ENCODE assay signal across 17 mouse cellular contexts in genomic region chr4:107545726-107546125, GRCm38 (mm10).
A peak's percentile ranks its signal among the peaks of the same experiment; 100 is the strongest.
DNase-seq lines count a peak whose midpoint lies in the region; ATAC-seq and TF ChIP-seq lines count a peak whose summit lies in the region.
"Had no signal": no experiment of that assay in that cellular context is flagged by ENCODE, and none has a peak within 500 bp of the region (broad histone marks: within the 10 kb centered on the region; RNA-seq: fewer than 3 reads in every experiment).

No protein-coding gene starts in this region.

- peak; percentile 2 for DNase-seq in adrenal gland, postnatal 14 days
- DNase-seq in adrenal gland, adult 8-10 months = no peak
- peak; percentile 48 for DNase-seq in kidney, adult 9 months
- no peak for DNase-seq in kidney, adult 11 months
- DNase-seq in lung, embryonic 14.5 days = peak; percentile 86
- no peak for DNase-seq in lung, postnatal 0 days (ENCODE audit: low spot score)
- peak; percentile 11 to 41 for DNase-seq in urinary bladder, postnatal 4 days (ENCODE audit: low spot score in 2 of 2)
- DNase-seq in urinary bladder, postnatal 36 days (ENCODE audit: low spot score in 2 of 2) = no peak
- DNase-seq: cerebellum, adult 9-10 months; gastrocnemius, postnatal 10 days; heart, adult 18-20 months; heart, postnatal 36 days; right cerebral cortex, postnatal 4 days had no signal

- H3K27ac ChIP-seq in lung, embryonic 14.5 days (ENCODE audit: low read depth) = no peak overlapping the region
- no peak overlapping the region for H3K27ac ChIP-seq in lung, postnatal 0 days (ENCODE audit: low read length)
- H3K27ac ChIP-seq: forebrain, embryonic 12.5 days; kidney, postnatal 0 days; liver, embryonic 15.5 days had no signal

- ATAC-seq in lung, embryonic 14.5 days (ENCODE audit: insufficient read depth) = 0 out of 2 replicates have a peak, but pooled peaks have one; percentile 57
- ATAC-seq in lung, postnatal 0 days = no peak

- H3K36me3 ChIP-seq in lung, embryonic 14.5 days (ENCODE audit: insufficient read depth) = no peaks in the 10 kb centered on the region
- no peaks in the 10 kb centered on the region for H3K36me3 ChIP-seq in lung, postnatal 0 days (ENCODE audit: insufficient read depth, low read length)
- H3K36me3 ChIP-seq: forebrain, embryonic 12.5 days; limb, embryonic 13.5 days; liver, embryonic 15.5 days had no signal

- WGBS in lung, embryonic 14.5 days = 71% methylated on average over 1 of the region's 1 CpGs
- 69% methylated on average over 1 of the region's 1 CpGs for WGBS in lung, postnatal 0 days

- no peak overlapping the region for H3K4me3 ChIP-seq in lung, embryonic 14.5 days (ENCODE audit: low read depth, low read length)
- H3K4me3 ChIP-seq in lung, postnatal 0 days (ENCODE audit: low read depth, low read length) = no peak overlapping the region
- H3K4me3 ChIP-seq: forebrain, embryonic 12.5 days; limb, embryonic 13.5 days; liver, embryonic 15.5 days had no signal

- H3K4me1 ChIP-seq in lung, embryonic 14.5 days (ENCODE audit: insufficient read depth) = no peaks in the 10 kb centered on the region; the same call in 1 of the 2 replicates
- no peaks in the 10 kb centered on the region for H3K4me1 ChIP-seq in lung, postnatal 0 days (ENCODE audit: insufficient read depth, low read depth, low read length)
- H3K4me1 ChIP-seq: liver, embryonic 15.5 days had no signal

- no peaks in the 10 kb centered on the region for H3K9me3 ChIP-seq in lung, embryonic 14.5 days (ENCODE audit: low read depth, low read length)
- H3K9me3 ChIP-seq in lung, postnatal 0 days (ENCODE audit: low read length) = no peaks in the 10 kb centered on the region
- H3K9me3 ChIP-seq: forebrain, embryonic 12.5 days; limb, embryonic 13.5 days; liver, embryonic 15.5 days had no signal

- TF ChIP-seq CTCF in lung, embryonic 14.5 days (IDR thresholded peaks at IDR 0.05; ENCODE audit: low read depth) = no peak
- TF ChIP-seq CTCF in lung, postnatal 0 days (IDR thresholded peaks at IDR 0.05) = no peak

- H3K27me3 ChIP-seq in lung, embryonic 14.5 days (ENCODE audit: insufficient read depth, low read length) = no peaks in the 10 kb centered on the region
- H3K27me3 ChIP-seq in lung, postnatal 0 days (replicated peaks; ENCODE audit: insufficient read depth, low read length) = no peaks in the 10 kb centered on the region
- H3K27me3 ChIP-seq: forebrain, embryonic 12.5 days; limb, embryonic 13.5 days; liver, embryonic 15.5 days had no signal

- no peak overlapping the region for H3K4me2 ChIP-seq in lung, embryonic 14.5 days
- no peak overlapping the region for H3K4me2 ChIP-seq in lung, postnatal 0 days (replicated peaks; ENCODE audit: low read depth, low read length)
- H3K4me2 ChIP-seq: forebrain, embryonic 12.5 days; limb, embryonic 13.5 days; liver, embryonic 15.5 days had no signal

- no peak overlapping the region for H3K9ac ChIP-seq in lung, embryonic 14.5 days
- no peak overlapping the region for H3K9ac ChIP-seq in lung, postnatal 0 days (replicated peaks; ENCODE audit: low read depth)
- H3K9ac ChIP-seq: forebrain, embryonic 12.5 days; limb, embryonic 13.5 days; liver, embryonic 15.5 days had no signal

- no peak for TF ChIP-seq EP300 in lung, postnatal 0 days (IDR thresholded peaks at IDR 0.05)

Comparison
In these comparisons a context has a peak if more than half of its experiments do, and no peak if none do; other contexts are left out.
1. DNase-seq: peak in adrenal gland, postnatal 14 days (single experiment), kidney, adult 9 months (single experiment), lung, embryonic 14.5 days (single experiment) and urinary bladder, postnatal 4 days (2 of 2); none in adrenal gland, adult 8-10 months (single experiment), kidney, adult 11 months (single experiment), lung, postnatal 0 days (single experiment) and urinary bladder, postnatal 36 days (0 of 2).